Mouse (Mus musculus) frontal cortex, postnatal 36 days (tissue): ENCODE results near the gene Ss18l2.

Source experiments
- DNase-seq, 2 experiments: peaks; one replicate each; pipeline ENCODE4 v3.0.0; 2022; ENCODE audit warnings: low spot score in 2 of 2

Gene Ss18l2

DNA sequence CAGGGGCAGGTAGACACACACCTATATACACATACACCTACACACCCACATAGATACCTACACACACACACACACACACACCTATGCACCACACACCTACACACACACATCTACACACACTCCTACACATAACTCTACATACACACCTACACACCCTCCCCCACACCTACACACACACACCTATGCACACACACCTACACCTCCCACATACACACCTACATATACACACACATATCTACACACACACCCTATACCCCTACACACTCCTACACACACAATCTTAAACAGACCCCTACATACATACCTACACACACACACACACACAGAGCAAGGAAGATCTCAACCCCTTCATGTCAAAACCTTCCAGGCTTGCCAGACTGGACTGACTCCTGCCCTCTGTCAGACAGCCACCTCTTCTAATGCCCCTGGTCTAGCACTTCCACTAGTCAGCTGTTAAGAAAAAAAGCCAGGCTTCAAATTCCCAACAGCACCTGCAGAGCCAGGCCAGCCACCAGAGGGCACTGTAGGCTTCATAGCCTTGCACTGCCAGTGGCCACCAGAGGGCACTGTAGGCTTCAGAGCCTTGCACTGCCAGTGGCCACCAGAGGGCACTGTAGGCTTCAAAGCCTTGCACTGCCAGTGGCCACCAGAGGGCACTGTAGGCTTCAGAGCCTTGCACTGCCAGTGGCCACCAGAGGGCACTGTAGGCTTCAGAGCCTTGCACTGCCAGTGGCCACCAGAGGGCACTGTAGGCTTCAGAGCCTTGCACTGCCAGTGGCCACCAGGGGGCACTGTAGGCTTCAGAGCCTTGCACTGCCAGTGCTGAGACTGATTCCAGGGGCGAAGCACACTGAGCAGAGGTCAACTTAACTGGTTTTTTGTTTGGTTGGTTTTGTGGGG is 12.7 kb upstream of the Ss18l2 start:
- peak in 1 of 2 experiments; percentile 67 for DNase-seq

DNA sequence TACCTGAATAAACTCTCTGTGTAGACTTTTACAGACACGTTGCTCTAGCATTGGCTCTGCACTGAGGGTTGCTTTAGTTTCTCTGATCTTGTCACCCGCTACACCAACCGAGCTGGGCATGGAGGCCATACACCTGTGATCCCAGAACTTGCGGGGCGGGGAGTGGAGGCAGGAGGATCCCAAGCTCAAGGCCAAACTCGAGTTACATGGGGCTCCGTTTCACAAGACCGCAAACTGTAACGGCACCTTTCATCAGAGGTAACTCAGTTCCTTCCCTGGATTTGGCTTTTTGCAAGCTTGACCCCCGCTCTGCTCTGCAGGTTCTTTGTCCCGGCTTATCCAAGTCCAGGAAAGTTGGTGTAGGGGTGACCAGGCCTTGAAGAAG is 5.9 kb upstream of the Ss18l2 start:
- no peak for DNase-seq

DNA sequence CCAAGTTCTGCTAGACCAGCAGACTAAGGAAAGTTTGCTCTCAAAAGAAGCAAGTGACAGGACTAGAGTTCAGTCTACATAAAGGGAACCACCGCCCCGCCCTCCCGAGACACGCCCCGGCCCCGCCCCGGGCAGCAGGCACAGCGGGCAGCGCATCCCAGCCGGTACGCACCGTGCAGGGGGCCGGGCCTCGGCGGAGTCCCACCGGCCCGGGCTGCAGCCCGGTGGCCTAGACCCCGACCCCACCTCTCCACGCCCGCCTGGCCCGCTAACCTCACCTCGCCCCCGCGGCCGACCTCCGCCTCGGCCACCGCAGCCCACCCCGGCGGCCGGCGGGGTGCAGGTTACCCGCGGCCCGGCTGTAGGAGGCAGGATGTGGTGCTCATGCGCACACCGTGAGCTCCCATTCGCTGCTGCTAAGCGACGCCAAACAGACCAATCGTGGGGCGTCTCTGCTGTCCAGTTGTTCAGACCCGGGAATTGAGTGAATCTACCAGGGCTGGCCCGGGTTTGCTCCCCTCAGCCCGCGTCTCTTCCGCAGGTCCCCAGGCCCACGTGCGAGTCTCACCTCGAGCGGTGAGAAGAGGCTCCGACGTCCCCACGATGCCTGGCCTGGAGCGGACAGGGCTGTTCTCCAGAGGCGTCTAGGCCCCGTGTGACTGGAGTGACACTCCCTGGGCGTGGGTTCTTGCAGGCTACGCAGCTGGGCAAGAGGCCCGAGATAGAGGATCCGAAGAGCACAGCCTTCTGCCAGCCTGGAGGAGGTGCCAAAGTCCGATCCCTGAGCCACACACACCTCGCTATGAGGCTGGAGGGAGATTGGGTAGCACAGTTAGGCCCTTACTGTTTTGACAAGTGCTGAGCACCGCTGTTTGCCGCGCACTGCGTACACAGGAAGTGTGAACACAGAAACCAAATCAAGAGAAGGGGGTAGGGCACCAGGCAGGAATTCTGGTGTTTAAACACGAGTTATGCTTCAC is 5.2 kb upstream of the Ss18l2 start, which contains the start of gene Sec22c:
Gene Sec22c (minus strand): TSS at position 845 of the 980 bp plus-strand sequence.
- peak; percentile 86 to 90 for DNase-seq

DNA sequence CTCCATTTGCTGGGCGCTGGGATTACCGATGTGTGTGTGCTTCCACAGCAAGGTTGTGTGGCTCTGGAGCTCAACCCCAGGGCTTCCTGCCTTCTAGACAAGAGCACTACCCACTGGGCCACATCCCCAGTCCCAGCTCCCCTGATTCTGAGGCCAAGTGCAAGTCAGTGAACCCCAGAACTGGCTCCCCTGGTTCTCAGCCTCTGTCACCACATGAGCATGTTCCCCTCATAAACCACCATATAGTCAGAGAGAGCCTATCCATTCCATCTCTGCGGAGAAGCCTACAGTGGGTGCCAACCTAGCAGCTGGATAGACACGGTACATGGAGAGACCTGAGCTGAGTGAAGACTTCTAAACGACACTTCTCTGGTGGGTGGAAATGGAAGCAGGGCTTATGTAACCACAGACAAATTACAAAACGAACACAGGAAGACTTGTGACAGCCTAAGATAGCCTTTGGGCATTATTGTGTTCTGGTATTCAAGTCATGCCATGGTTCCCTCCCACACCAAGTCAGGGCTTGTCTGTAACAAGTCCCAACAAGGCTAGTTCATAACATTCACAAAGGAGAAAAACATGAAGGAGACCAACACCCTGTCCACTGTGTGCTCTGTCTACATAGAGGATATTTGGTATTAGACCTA is 4.0 kb upstream of the Ss18l2 start:
- DNase-seq: no peak

DNA sequence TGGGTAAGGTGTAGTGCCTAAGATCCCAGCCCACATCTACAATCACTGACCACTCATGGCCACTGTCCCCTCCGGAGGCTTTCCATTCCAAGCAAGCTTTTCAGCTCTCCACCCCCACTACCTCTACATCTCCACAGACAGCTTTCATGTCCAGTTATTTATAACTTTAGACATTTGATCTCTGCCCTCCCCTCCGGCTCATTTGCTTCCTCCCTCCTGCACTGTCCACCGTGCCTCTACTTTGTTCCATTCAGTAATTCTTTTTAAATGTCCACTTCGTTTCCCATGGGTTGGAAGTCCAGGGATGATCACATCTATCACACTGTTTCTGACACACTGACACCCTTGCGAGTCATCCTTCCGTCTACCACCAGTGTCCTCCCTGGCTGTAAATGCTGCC is 2.3 kb upstream of the Ss18l2 start:
- DNase-seq: no peak

DNA sequence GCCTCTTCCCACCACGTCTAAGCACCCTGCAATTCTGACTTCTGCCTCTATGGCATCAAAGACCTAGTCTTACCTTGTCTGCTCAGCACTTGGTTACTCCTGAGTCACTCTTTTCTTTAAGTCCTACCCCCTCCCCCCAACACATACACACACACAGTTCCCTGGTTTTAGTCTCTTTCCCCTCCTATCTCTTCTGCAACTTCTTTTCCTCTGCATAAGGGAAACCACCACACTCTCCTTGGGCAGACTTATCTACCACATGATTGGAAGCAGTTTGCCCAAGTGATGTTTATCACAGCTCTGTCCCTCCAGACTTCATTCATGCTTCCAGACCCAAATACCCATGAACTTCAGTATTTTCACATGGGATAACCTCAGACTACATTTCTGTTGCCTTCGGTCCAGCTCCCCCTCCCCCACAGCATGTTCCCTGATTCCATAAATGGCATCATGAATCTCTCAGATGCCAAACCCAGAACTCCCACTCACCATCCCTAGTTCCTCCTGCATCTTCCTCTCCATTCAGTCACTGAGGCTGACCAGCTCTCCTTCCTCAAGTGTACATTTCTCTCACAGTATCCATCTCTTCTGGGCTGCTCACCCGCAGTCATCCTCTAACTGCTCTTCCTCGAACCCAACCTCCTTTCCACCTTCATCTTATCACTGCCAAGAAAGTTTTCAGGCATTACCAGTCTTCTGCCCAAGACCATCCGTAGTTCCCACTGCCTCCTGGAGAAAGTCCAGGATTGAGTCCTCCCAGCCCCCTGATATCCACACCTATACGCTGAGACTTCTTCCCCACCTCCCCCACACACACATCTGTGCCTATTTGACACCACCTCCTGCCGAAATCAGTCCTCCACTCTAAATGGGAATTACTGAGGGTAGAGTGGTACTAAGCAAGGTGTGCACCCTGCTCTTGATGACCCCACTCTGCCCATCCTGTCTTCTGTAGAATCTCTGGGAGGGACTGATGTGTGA is 1.3 kb upstream of the Ss18l2 start:
- DNase-seq: no peak

DNA sequence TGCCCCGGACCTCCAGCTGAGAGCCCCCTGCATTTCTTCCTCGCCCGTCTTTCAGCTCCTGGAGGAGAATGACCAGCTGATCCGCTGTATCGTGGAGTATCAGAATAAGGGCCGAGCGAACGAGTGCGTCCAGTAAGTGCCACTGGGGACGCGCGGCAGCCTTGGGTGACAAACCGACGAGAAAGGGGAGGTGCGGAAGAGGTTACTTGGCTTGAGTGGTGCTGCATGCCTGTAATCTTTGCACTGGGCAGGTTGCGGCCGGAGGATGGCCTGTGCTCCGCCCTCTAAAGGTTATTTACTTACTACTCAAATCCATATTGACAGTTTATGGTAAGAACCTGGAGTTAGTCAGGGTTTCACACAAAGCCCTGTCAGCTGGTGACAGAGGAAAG is 451 bp downstream of the Ss18l2 start:
- DNase-seq: no peak

DNA sequence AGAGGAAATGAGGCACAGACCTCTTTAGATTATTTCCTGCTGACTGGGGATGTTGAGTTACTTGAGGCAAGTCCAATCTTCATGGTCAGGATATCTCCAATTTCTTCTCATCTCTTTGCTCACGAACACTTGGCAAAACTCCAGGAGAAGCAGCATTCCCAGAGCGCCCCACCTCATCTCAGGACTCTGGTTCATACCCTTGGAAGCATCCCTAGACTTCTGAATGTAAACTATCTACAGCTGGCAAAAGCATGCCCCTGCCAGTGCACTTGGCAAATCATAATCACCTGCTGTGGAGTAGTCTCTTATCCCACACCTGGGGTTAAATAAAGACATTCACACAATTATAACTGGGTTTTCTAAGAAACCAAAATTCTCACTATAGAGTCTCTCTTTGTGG is 6.9 kb downstream of the Ss18l2 start:
- no peak for DNase-seq

DNA sequence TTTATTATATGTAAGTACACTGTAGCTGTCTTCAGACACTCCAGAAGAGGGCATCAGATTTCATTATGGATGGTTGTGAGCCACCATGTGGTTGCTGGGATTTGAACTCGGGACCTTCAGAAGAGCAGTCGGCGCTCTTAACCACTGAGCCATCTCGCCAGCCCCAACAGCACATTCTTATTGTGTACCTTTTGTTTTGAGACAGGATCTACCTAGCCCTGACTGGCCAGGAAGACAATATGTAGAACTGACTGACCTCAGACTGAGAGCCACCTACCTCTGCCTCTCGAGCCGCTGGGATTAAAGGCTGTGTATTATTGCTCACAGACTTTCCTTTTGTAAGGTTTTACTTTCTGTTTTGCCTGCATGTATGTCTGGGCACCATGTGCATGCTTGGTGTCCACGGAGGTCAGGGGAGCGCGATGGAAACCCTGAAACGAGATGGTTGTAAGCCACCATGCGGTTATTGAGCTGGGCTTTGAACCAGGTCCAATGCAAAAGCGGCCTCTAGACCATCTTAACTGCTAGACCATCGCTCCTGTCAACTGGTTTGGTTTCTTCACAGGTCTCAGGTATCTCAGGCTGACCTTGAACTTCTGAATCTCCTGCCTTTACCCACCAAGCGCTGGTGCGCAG is 8.1 kb downstream of the Ss18l2 start:
- DNase-seq: no peak

DNA sequence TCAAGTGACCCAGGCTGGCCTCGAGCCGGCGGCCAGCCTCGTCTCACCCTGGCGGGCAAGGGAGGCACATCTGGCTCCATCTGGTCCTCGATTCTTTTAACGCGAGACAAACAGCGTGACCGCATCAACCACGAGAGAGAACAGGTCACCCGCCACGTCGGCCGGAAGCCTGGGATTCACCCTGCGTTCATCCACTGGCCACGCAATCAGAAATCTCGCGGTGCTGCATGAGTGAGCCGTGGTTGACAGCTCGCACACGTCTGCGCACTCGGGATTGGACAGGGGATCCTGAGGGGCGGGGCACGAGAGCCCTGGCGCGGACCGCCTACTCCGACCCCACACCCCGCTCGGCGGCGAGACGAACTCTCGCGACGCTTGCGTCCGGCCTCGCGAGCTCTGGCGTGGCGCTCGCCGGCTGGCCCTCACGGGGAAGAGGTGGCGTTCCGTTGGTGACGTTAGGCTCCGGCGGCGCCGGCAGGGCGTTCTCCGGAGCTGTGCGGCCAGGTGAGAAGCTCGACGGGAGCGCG is 8.7 kb downstream of the Ss18l2 start, which contains the start of gene Nktr:
Gene Nktr (plus strand): TSS at position 378 of the 527 bp plus-strand sequence.
- DNase-seq: peak; percentile 95 to 98

DNA sequence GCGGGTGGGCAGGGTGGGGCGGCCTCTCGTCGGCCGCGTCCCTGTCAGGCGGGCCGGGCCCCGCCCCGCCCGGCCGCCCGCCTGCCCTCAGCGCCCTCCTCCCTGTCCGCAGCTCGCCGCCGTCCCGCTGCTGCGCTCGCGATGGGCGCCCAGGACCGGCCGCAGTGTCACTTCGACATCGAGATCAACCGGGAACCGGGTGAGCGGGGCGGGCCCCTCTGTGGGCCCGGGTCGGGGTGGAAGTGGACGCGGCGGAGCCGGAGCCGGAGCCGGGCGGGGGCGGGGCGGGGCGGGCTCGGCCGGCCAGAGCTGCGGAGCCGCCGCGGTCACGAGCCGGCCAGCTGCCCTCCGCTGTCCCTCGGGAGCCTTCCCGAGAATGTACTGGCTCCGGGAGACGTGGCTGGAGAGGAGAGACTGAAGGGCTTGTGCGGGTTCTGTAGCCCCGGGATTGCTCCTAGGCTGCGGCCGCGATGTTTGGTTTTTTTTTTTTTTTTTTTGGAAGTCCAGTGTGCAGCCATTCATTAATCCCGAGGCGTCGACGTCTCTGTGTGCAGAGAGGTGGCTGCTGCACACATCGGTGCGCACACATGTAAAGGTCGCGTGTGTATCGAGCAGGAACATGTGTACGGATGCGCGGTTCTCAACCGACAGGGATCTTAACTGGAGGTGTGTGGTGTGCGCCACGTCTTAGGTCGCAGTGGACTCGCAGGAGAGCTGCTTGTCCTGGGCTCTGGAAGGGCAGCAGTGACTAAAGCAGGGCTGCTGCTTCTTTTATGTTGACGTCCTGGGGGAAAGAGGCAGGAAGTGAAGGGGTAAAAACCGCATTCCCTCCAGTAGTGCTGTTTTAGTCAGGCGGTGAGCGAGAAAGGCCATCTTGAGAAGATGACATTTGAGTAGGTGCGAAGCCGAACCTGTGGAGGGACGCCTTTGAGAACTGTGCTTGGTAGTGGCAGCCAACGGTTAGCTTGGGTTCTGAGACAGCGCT is 9.5 kb downstream of the Ss18l2 start:
- peak in 1 of 2 experiments; percentile 21 for DNase-seq

DNA sequence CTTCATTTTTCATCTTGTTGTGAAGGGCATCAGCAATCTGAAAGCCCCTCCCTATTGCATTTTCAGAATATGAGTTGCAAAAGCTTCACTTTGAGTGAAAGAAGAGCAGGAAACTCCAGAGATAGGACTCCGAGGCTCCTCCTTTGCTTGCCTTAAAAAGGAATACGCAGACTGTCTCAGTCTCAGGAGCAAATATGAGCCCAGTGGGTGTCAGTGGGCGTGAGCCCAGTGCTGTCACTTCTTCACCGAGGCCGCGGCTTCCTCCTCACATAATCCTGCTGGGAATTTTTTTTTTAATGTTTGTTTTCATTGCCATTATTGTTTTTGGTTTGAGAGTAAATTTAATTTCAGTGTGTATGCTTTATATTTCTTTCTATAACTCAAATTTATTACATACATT is 30.4 kb downstream of the Ss18l2 start:
- DNase-seq: no peak

DNA sequence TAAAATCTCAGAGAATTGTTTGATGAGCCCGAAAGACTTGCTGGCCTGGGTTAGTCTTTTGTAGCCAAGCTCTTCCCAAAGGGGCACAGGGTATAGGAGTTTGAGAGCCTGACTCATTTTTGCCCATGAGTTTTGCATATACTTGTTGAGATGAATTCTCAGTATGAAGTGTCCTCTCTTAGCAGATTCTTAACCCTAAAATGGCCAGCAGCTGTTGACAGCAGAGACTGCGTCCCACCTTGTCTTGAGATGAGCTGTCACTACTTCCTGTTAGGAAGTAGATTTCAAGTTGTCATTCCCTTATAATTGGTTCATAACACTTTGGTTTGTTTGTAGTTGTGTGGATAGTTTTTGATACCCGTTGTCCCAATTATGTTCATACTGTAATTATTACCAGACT is 31.0 kb downstream of the Ss18l2 start:
- no peak for DNase-seq

DNA sequence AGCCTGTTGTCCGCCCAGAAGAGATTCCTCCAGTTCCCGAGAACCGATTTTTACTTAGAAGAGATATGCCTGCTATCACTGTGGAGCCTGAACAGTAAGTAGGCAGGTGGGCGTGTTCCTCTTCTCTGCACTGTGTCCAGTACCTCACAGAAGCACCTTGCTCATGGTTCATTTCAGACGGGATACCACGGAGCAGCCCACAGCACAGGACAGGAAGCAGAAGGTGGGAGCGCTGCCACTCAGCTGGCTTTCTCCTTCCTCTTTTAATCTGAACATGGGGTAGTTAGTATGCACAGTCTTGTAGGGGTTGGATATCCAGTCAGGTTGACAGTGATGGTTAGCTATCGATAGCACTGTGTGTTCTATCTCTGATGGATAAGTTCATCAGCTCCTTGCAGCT is 33.9 kb downstream of the Ss18l2 start:
- no peak for DNase-seq

DNA sequence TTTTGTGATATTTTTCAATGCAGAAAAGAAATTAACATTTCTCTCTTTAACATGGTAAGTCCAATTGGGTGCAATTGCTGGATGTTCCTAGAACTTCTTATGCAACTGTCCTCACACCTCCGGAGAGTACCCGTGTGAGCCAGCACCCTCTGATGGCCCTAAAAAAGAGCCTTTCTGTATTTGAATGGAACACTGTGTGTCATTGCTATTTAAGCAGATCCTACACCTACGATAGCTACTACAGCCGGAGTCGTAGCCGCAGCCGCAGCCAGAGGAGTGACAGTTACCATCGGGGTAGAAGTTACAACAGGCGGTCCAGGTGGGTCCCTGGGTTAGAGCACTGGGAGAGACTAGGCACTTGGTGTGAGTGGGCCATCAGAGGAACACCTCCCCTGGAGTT is 42.6 kb downstream of the Ss18l2 start:
- DNase-seq: no peak

DNA sequence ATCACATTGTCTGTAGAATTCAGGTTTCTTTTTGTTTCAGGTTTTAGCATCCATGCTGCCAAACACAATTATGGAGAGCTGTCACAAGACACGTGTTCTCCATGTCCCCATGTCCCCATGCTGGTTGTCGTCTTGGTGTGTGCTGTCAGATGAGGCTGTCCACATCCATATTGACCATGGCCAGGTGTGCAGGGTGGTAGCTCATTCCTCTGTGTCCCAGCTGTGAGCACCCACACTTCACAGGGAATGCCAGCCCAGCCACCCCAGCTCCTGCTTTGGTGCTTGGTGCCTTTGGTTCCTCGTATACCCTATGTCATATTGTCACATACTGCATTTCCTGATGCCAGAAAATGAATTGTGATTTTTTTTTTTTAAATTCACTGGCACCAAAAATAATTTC is 44.5 kb downstream of the Ss18l2 start:
- no peak for DNase-seq

DNA sequence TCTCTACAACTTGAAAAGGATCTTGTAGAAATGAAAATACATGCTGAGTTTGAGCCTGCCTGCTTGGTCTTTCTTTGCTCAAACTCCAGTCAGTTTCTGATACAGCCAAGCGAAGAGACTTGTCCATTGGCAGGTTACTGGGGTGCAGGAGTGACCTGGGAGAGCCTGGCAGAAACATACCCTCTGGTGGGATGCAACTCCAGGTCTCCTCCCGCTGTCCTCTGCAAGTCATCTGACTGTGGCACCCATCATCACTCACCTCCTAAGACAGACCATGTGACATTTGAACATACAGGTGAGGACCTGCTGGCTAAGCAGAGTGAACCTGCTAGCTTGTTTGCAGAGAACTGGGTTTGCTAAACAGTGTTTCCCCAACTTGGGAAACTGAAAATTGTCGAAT is 46.7 kb downstream of the Ss18l2 start:
- no peak for DNase-seq

DNA sequence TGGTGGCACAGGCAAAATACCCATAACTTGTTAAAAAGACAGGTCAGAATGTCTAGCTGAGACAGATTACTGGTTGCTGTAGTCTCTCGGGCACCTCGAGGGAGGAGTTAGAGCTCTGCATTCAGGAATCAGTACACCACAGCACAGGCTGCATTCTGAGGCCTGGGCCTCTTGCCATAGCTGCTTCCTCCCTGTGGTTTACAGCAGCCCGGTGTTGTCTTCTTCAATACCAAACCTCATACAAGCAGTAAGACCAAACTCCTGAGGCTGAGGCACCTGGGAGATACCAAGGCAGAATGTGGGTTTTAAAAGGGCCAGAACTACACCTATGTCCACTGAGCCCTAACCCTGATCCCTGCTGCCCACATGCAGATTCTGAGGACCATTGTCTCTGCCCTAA is 47.3 kb downstream of the Ss18l2 start:
- no peak for DNase-seq
